Mouse (Mus musculus): ENCODE measurements around the gene Usp30. TPM values are rescaled to one million over a fixed set of nuclear protein-coding genes. Genes with fewer than 3 reads are reported as not detected.

Gene Usp30
- polyA plus RNA-seq, 1 experiment from 2014 or later = 3.0 TPM

- Histone ChIP-seq H3K27me3 (ENCODE audit: control insufficient read depth, insufficient read depth, low read depth, low read length) (no peaks in the 10 kb centered on the region), H3K4me2 (ENCODE audit: low read depth, low read length) (no peak overlapping the region), H3K9me3 (replicated peaks; ENCODE audit: control insufficient read depth, low read length) (no peaks in the 10 kb centered on the region), H3K36me3 (ENCODE audit: control insufficient read depth, insufficient read depth) (no peaks in the 10 kb centered on the region), H3K4me1 (ENCODE audit: control insufficient read depth, low read depth, low read length) (peaks cover 21% of the 10 kb centered on the region), H3K27ac (ENCODE audit: low read length) (no peak overlapping the region), H3K9ac (ENCODE audit: low read depth, low read length) (no peak overlapping the region), H3K4me3 (ENCODE audit: low read depth, low read length) (no peak overlapping the region)
- 80% methylated on average over 15 of the region's 15 CpGs for WGBS (ENCODE audit: insufficient replicate concordance)
- ATAC-seq (ENCODE audit: low read depth) = peak; percentile 38
Measured at GRCm38 (mm10) chr5:114137481-114138276, 72.4 kb downstream of the Usp30 start.

DNA sequence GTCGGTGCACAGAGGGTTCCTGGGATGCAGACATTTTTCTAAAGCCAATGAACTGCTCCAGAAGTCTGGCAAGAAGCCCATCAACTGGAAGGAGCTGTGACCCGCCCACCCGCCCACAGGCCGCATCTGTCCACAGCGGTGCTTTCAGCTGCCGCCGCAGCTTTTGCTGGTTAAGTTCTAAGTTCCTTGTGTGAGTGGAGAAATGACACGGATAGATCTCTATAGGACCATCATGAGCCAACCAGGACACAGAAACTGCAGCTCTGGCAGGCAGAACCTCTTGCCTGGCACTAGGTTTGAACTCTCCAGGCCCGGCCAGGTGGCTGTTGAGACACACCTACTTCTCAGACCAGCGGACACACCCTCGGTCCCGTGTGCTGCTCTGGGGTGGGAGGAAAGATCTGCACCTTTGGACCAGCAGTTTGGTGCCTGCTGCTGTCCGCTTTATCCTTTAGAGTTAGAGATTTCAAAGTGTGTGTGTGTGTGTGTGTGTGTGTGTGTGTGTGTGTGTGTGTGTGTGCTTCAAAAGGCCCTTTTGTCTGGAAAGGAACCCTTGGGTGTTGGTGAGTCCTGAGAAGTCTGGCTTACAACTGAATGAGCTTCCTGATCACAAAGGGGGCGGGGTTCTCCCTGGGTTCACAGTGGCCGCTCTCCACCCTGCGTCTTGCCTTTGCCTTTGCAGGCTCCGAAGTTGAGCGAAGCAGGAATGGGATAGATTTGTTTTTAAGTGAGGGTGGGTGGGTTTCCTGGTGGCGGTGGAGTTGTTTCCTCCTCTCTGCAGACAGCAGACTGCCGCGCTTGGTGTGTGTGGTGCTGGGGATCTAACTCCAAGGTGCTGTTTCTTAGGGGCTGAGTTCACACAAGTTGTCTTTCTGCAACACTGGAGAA is 73.3 kb downstream of the Usp30 start:
- no peak overlapping the region for H3K27ac ChIP-seq (ENCODE audit: low read length)
- no peak for ATAC-seq (ENCODE audit: low read depth)
- H3K4me2 ChIP-seq (ENCODE audit: low read depth, low read length) = no peak overlapping the region
- H3K4me3 ChIP-seq (ENCODE audit: low read depth, low read length) = no peak overlapping the region
- no peaks in the 10 kb centered on the region for H3K36me3 ChIP-seq (ENCODE audit: control insufficient read depth, insufficient read depth)
- no peaks in the 10 kb centered on the region for H3K9me3 ChIP-seq (replicated peaks; ENCODE audit: control insufficient read depth, low read length)
- H3K9ac ChIP-seq (ENCODE audit: low read depth, low read length) = no peak overlapping the region
- 76% methylated on average over 21 of the region's 21 CpGs for WGBS (ENCODE audit: insufficient replicate concordance)
- peaks cover 16% of the 10 kb centered on the region for H3K4me1 ChIP-seq (ENCODE audit: control insufficient read depth, low read depth, low read length)
- H3K27me3 ChIP-seq (ENCODE audit: control insufficient read depth, insufficient read depth, low read depth, low read length) = no peaks in the 10 kb centered on the region

- Histone ChIP-seq H3K27ac (ENCODE audit: low read length) (peak overlapping the region; percentile 45; the same call in 1 of the 2 replicates), H3K4me2 (ENCODE audit: low read depth, low read length) (no peak overlapping the region), H3K9me3 (replicated peaks; ENCODE audit: control insufficient read depth, low read length) (no peaks in the 10 kb centered on the region), H3K4me3 (ENCODE audit: low read depth, low read length) (no peak overlapping the region), H3K36me3 (ENCODE audit: control insufficient read depth, insufficient read depth) (no peaks in the 10 kb centered on the region), H3K9ac (ENCODE audit: low read depth, low read length) (no peak overlapping the region), H3K27me3 (ENCODE audit: control insufficient read depth, insufficient read depth, low read depth, low read length) (no peaks in the 10 kb centered on the region), H3K4me1 (ENCODE audit: control insufficient read depth, low read depth, low read length) (peaks cover 9% of the 10 kb centered on the region)
- peak; percentile 75 for ATAC-seq (ENCODE audit: low read depth)
- WGBS (ENCODE audit: insufficient replicate concordance) = 63% methylated on average over 9 of the region's 9 CpGs
Measured at GRCm38 (mm10) chr5:114139175-114139574, 73.9 kb downstream of the Usp30 start.

DNA sequence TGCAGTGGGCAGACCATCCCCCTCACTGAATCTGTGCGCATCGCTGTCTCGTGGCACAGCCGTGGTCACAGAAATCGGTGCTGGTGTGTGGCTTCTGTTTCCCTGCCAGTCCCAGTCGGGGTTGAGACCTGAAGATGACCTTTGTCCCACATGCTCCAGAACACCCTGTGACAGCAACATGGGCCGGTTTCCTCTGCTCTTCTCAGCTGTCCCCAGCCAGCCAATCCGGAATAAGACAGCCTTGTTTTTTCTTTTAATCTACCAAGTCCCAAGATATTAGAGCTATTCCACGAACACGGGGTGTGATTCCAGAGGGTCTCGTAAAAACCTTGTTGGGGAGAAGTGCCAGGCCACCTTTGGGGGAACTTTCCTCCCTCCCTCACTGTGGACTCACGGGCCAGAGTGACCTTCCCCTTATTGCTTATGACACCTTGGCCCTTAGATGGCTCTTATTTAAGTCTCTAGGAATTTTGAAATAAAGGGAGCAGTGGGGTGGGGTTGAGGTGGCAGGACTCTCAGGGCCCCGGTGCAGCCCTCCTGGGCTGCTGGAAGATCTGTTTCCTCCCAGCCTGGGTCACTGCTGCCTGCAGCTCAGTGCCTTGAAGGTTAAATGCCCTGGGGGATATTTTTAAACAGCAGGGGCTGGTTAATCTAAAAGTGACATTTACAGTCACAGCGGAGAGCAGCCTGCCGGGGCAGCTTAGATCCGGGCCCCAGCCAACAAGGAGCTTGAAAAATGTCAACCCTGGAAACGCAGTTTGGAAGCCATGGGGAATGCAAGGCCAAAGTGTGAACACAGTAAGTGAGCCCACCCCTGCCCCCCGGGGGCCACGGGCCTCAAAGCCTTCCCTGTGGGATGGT is 81.0 kb downstream of the Usp30 start, which contains the start of gene Acacb:
TSS of gene Acacb (plus strand) at position 508 of the 861 bp plus-strand sequence.
- Histone ChIP-seq H3K9ac (ENCODE audit: low read depth, low read length) (no peak within 1 kb of the TSS), H3K4me1 (ENCODE audit: control insufficient read depth, low read depth, low read length) (peaks cover 4% of the 10 kb centered on the region), H3K27ac (ENCODE audit: low read length) (peak within 1 kb of the TSS; percentile 9), H3K27me3 (ENCODE audit: control insufficient read depth, insufficient read depth, low read depth, low read length) (no peaks in the 10 kb centered on the region), H3K4me3 (ENCODE audit: low read depth, low read length) (no peak within 1 kb of the TSS), H3K9me3 (replicated peaks; ENCODE audit: control insufficient read depth, low read length) (no peaks in the 10 kb centered on the region), H3K36me3 (ENCODE audit: control insufficient read depth, insufficient read depth) (no peaks in the 10 kb centered on the region), H3K4me2 (ENCODE audit: low read depth, low read length) (peak within 1 kb of the TSS; percentile 22; the same call in 1 of the 2 replicates)
- ATAC-seq (ENCODE audit: low read depth) = peak; percentile 87
- WGBS (ENCODE audit: insufficient replicate concordance) = 33% methylated on average over 19 of the region's 19 CpGs

GRCm38 (mm10) chr5:114147043-114147972 is 82.0 kb downstream of the Usp30 start:
- Histone ChIP-seq H3K36me3 (ENCODE audit: control insufficient read depth, insufficient read depth) (no peaks in the 10 kb centered on the region), H3K4me1 (ENCODE audit: control insufficient read depth, low read depth, low read length) (peaks cover 4% of the 10 kb centered on the region), H3K4me3 (ENCODE audit: low read depth, low read length) (no peak overlapping the region), H3K9me3 (replicated peaks; ENCODE audit: control insufficient read depth, low read length) (no peaks in the 10 kb centered on the region), H3K9ac (ENCODE audit: low read depth, low read length) (no peak overlapping the region), H3K27me3 (ENCODE audit: control insufficient read depth, insufficient read depth, low read depth, low read length) (no peaks in the 10 kb centered on the region), H3K27ac (ENCODE audit: low read length) (no peak overlapping the region), H3K4me2 (ENCODE audit: low read depth, low read length) (no peak overlapping the region)
- WGBS (ENCODE audit: insufficient replicate concordance) = 66% methylated on average over 14 of the region's 14 CpGs
- no peak for ATAC-seq (ENCODE audit: low read depth)

GRCm38 (mm10) chr5:114152359-114153092 is 87.3 kb downstream of the Usp30 start:
- H3K9me3 ChIP-seq (replicated peaks; ENCODE audit: control insufficient read depth, low read length) = no peaks in the 10 kb centered on the region
- H3K27ac ChIP-seq (ENCODE audit: low read length) = no peak overlapping the region
- no peaks in the 10 kb centered on the region for H3K4me1 ChIP-seq (ENCODE audit: control insufficient read depth, low read depth, low read length)
- no peak overlapping the region for H3K9ac ChIP-seq (ENCODE audit: low read depth, low read length)
- H3K27me3 ChIP-seq (ENCODE audit: control insufficient read depth, insufficient read depth, low read depth, low read length) = no peaks in the 10 kb centered on the region
- H3K4me3 ChIP-seq (ENCODE audit: low read depth, low read length) = no peak overlapping the region
- H3K4me2 ChIP-seq (ENCODE audit: low read depth, low read length) = no peak overlapping the region
- no peaks in the 10 kb centered on the region for H3K36me3 ChIP-seq (ENCODE audit: control insufficient read depth, insufficient read depth)
- no peak for ATAC-seq (ENCODE audit: low read depth)
- 61% methylated on average over 12 of the region's 12 CpGs for WGBS (ENCODE audit: insufficient replicate concordance)

DNA sequence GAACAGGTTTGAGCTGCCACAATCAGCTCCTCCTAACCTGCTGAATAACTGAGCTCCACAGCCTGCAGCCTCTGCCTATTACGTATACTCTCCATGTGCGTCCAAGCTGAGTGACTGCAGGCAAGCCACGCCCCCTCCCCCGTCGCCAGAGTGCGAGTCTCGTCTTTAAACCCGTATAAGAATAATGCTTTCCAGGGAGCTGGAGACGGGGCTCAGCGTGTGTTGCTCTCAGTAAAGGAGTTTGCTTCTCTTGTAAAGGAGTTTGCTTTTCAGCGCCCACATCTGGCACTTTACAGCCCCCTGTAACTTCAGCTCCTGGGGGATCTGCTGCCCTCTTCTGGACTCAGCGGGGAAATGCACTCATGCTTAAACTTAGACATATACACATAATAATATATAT is 88.2 kb downstream of the Usp30 start:
- Histone ChIP-seq H3K4me3 (ENCODE audit: low read depth, low read length) (peak overlapping the region; percentile 25; the same call in 1 of the 2 replicates), H3K27ac (ENCODE audit: low read length) (no peak overlapping the region), H3K4me1 (ENCODE audit: control insufficient read depth, low read depth, low read length) (no peaks in the 10 kb centered on the region), H3K9ac (ENCODE audit: low read depth, low read length) (no peak overlapping the region), H3K4me2 (ENCODE audit: low read depth, low read length) (no peak overlapping the region), H3K9me3 (replicated peaks; ENCODE audit: control insufficient read depth, low read length) (no peaks in the 10 kb centered on the region), H3K27me3 (ENCODE audit: control insufficient read depth, insufficient read depth, low read depth, low read length) (no peaks in the 10 kb centered on the region), H3K36me3 (ENCODE audit: control insufficient read depth, insufficient read depth) (no peaks in the 10 kb centered on the region)
- WGBS (ENCODE audit: insufficient replicate concordance) = 13% methylated on average over 12 of the region's 12 CpGs
- ATAC-seq (ENCODE audit: low read depth) = no peak
